Mouse (Mus musculus) lung, adult 2 months (tissue): ENCODE measurements around the gene Tspyl3. TPM values are rescaled to one million over a fixed set of nuclear protein-coding genes. Genes with fewer than 3 reads are reported as not detected.
A peak's percentile ranks its signal among the peaks of the same experiment; 100 is the strongest.

Experiments
- DNase-seq: peaks from one replicate; pipeline ENCODE4 v3.0.0; 2022
- H3K4me1 ChIP-seq: fragments of 200-500 bp; 2 replicates; pipeline ENCODE4 v1.6.1; 2011; ENCODE audit warnings: low read length; ENCODE audit not compliant: control insufficient read depth, insufficient read depth
- H3K4me3 ChIP-seq: fragments of 200-500 bp; replicated peaks from 2 replicates; pipeline ENCODE3; 2011; ENCODE audit warnings: low read depth, mild to moderate bottlenecking, control low read depth, low read length; ENCODE audit errors: extremely low read depth
- CTCF ChIP-seq: fragments of 200-500 bp; IDR thresholded peaks from 2 replicates; pipeline ENCODE4 v1.5.1; 2011; ENCODE audit warnings: mild to moderate bottlenecking, low read length, control low read depth; ENCODE audit not compliant: insufficient read depth
- POLR2A ChIP-seq: fragments of 200-500 bp; IDR thresholded peaks from 2 replicates; pipeline ENCODE4 v1.6.1; 2011; ENCODE audit warnings: low read depth, mild to moderate bottlenecking, control low read depth, low read length, borderline replicate concordance; ENCODE audit errors: extremely low read depth
- WGBS: fragments of 180-500 bp; shearing (Covaris S2); methylation state at CpG from one replicate; pipeline ENCODE4 v1.1.7; 2018; 5-methylcytosine and 5-hydroxymethylcytosine counted together
- polyA plus RNA-seq: library from polyadenylated mRNA; depleted of rRNA; stranded (reverse); fragments of >200 nt; gene quantifications from 2 replicates; pipeline ENCODE4 v1.2.3, GENCODE M21; 2012

Tspyl3 gene
- polyA plus RNA-seq, 1 experiment, result 9.3 TPM

DNA sequence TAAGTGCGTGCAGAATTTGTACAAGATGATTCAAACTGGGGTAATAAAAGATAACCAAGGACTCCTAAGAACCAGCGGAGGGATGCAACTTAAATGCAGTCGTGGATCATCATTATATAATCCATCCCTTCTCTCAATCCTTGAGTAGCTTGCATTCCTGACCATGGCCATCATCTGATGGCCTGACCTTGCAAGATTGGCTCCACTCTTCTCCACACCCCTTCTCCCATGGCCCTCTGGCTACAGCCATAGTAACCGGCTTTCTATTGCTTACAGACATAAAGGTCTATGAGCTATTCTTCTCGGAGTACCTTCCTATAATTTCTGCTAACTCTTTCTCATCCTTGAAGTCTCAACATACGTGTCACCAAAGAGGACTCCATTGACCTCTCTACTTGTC is 16.9 kb upstream of the Tspyl3 start:
- no peak for DNase-seq
- Histone ChIP-seq H3K4me1 (peaks cover 10% of the 10 kb centered on the region), H3K4me3 (no peak overlapping the region)
- WGBS, result 50% methylated on average over 6 of the region's 6 CpGs
- TF ChIP-seq POLR2A (no peak), CTCF (no peak)

GRCm38 (mm10) chr2:153241250-153242014 is 16.2 kb upstream of the Tspyl3 start, which contains the start of the genes Plagl2 and Pofut1:
TSS of gene Plagl2 (minus strand) at chr2:153241426.
TSS of gene Pofut1 (plus strand) at chr2:153241533.
- TF ChIP-seq CTCF, result no peak
- no peak; the same call in 1 of the 2 replicates for TF ChIP-seq POLR2A
- peak; percentile 86 for DNase-seq
- H3K4me1 ChIP-seq, result peaks cover 12% of the 10 kb centered on the region
- 1% methylated on average over 56 of the region's 72 CpGs for WGBS
- H3K4me3 ChIP-seq, result peak within 1 kb of the TSS; percentile 95

- peaks cover 12% of the 10 kb centered on the region for H3K4me1 ChIP-seq
- peak overlapping the region; percentile 95 for H3K4me3 ChIP-seq
- peak; percentile 41 for DNase-seq
- TF ChIP-seq CTCF (no peak), POLR2A (no peak)
- WGBS, result under 1% methylated on average over 33 of the region's 33 CpGs
These were observed 15.5 kb upstream of the Tspyl3 start for GRCm38 (mm10) chr2:153240701-153241235.

- WGBS, result 9% methylated on average over 19 of the region's 22 CpGs
These were observed 14.7 kb upstream of the Tspyl3 start for GRCm38 (mm10) chr2:153239860-153240480.

DNA sequence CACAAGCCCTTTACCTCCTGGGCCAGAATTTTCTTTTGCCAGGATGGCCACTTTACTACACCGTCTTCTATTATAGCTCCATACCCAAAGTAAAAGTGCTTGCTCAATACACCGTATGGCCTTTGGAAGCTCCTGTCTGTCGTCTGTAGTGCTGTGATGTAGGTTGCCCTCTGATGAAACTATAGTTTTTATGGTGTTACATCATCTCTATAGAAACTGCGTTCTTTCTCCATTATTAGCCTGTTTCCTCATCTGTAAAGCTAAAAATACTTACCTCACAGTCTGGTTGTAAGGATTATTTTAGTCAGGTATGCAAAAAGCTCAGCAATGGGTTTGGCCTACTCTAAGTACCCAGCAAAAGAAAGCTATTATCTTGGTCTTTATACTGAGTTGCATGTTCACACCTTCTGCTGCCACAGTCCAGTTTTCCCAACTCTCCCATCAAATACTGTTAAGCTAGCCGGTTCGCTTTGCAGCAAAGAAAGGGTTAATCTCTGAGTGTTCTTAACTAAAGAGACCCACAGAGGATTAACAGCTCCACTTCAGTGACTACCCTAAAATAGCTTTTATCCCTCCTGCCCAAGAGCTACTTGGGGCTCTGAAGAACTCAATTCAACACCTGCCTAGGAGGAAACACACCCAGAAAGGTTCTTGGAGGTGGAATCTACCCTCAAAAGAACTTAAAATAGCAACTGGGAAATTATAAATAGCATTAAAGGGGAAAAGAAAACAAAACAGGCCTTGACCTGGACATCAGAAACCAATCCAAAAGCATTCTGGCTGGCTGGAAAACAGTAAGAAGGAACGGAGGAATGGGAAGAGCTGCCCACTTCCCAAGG is 14.0 kb upstream of the Tspyl3 start:
- Histone ChIP-seq H3K4me3 (peak overlapping the region; percentile 57), H3K4me1 (peaks cover 12% of the 10 kb centered on the region)
- 41% methylated on average over 7 of the region's 7 CpGs for WGBS
- no peak for TF ChIP-seq CTCF
- no peak for TF ChIP-seq POLR2A
- no peak for DNase-seq

More at GRCm38 (mm10) chr2:153239860-153240480, 14.7 kb upstream of the Tspyl3 start:
- peak overlapping the region; percentile 95 for H3K4me3 ChIP-seq
- DNase-seq, result no peak
- TF ChIP-seq POLR2A (no peak), CTCF (no peak)
- peaks cover 12% of the 10 kb centered on the region for H3K4me1 ChIP-seq

- Histone ChIP-seq H3K4me1 (peaks cover 12% of the 10 kb centered on the region), H3K4me3 (no peak overlapping the region)
- no peak for DNase-seq
- no peak for TF ChIP-seq CTCF
- TF ChIP-seq POLR2A, result no peak
- WGBS, result 54% methylated on average over 2 of the region's 2 CpGs
These were observed 13.2 kb upstream of the Tspyl3 start for GRCm38 (mm10) chr2:153238406-153238805.

- TF ChIP-seq POLR2A, result no peak
- no peak for TF ChIP-seq CTCF
- Histone ChIP-seq H3K4me1 (peaks cover 12% of the 10 kb centered on the region), H3K4me3 (no peak overlapping the region)
- 64% methylated on average over 4 of the region's 4 CpGs for whole genome bisulfite sequencing
- no peak for DNase-seq
These were observed 12.7 kb upstream of the Tspyl3 start for GRCm38 (mm10) chr2:153237891-153238290.

- 60% methylated on average over 4 of the region's 4 CpGs for WGBS
- no peak for TF ChIP-seq POLR2A
- no peak for TF ChIP-seq CTCF
These were observed 12.0 kb upstream of the Tspyl3 start for GRCm38 (mm10) chr2:153237193-153237592.

GRCm38 (mm10) chr2:153228523-153228922 is 3.3 kb upstream of the Tspyl3 start:
- Histone ChIP-seq H3K4me3 (no peak overlapping the region), H3K4me1 (peaks cover 10% of the 10 kb centered on the region)
- TF ChIP-seq CTCF (no peak), POLR2A (no peak)
- WGBS, result 85% methylated on average over 5 of the region's 5 CpGs
- DNase-seq, result no peak

More at GRCm38 (mm10) chr2:153237193-153237592, 12.0 kb upstream of the Tspyl3 start:
- peaks cover 11% of the 10 kb centered on the region for H3K4me1 ChIP-seq
- no peak overlapping the region for H3K4me3 ChIP-seq
- no peak for DNase-seq
